Mouse (Mus musculus) myocyte (in vitro differentiated cells): ENCODE results near the gene Raet1e.
"Not testable (repeated sequence)": the region's sequence is repeated elsewhere in the genome, so short reads cannot be mapped to it uniquely, and the experiment has no call there.

ENCODE experiments used
- CEBPB ChIP-seq: IDR thresholded peaks from 2 replicates; pipeline ENCODE4 v1.6.1; 2011; ENCODE audit warnings: mild to moderate bottlenecking, moderate library complexity; ENCODE audit not compliant: poor library complexity, insufficient read depth, severe bottlenecking
- E2F4 ChIP-seq: IDR thresholded peaks from one replicate; pipeline ENCODE4 v1.6.1; 2011; ENCODE audit warnings: mild to moderate bottlenecking, control low read depth, moderate library complexity; ENCODE audit not compliant: insufficient read depth
- MAX ChIP-seq: IDR thresholded peaks from one replicate; pipeline ENCODE4 v1.6.1; 2011; ENCODE audit warnings: low read depth, mild to moderate bottlenecking, control low read depth
- MYOD1 ChIP-seq, 3 experiments: IDR thresholded peaks; one replicate each; pipeline ENCODE4 v1.6.1; 2011; ENCODE audit warnings: control low read depth in 2 of 3, low read depth in 2 of 3, mild to moderate bottlenecking in 2 of 3, moderate library complexity in 1 of 3; ENCODE audit not compliant: insufficient read length in 2 of 3, control insufficient read depth in 1 of 3
- MYOG ChIP-seq, 3 experiments: IDR thresholded peaks; one replicate each; pipeline ENCODE4 v1.6.1; 2011; ENCODE audit warnings: control low read depth in 2 of 3, low read depth in 2 of 3, mild to moderate bottlenecking in 2 of 3; ENCODE audit not compliant: insufficient read length in 2 of 3, control insufficient read depth in 1 of 3, insufficient read depth in 1 of 3
- POLR2A ChIP-seq: IDR thresholded peaks from one replicate; pipeline ENCODE4 v1.6.1; 2011; ENCODE audit warnings: low read depth, mild to moderate bottlenecking, control low read depth, moderate library complexity; ENCODE audit not compliant: insufficient read length
- POLR2AphosphoS2 ChIP-seq: IDR thresholded peaks from one replicate; pipeline ENCODE4 v1.6.1; 2011; ENCODE audit warnings: low read depth, control low read depth; ENCODE audit not compliant: insufficient read length
- SRF ChIP-seq: IDR thresholded peaks from one replicate; pipeline ENCODE4 v1.6.1; 2011; ENCODE audit warnings: low read depth; ENCODE audit not compliant: control insufficient read depth, insufficient read length
- TCF12 ChIP-seq: IDR thresholded peaks from one replicate; pipeline ENCODE4 v1.6.1; 2011; ENCODE audit warnings: mild to moderate bottlenecking, control low read depth; ENCODE audit not compliant: poor library complexity, insufficient read depth, severe bottlenecking
- TCF3 ChIP-seq: IDR thresholded peaks from one replicate; pipeline ENCODE4 v1.6.1; 2011; ENCODE audit warnings: low read depth, control low read depth; ENCODE audit not compliant: insufficient read length
- USF1 ChIP-seq: IDR thresholded peaks from one replicate; pipeline ENCODE4 v1.6.1; 2011; ENCODE audit warnings: low read depth, mild to moderate bottlenecking, control low read depth, moderate library complexity

- not testable (repeated sequence) for TF ChIP-seq POLR2A; E2F4; MYOD1 (IDR thresholded peaks at IDR 0.05; ENCODE audit: control insufficient read depth in 1 of 3, insufficient read length in 2 of 3, low read depth in 2 of 3); POLR2AphosphoS2; CEBPB; MAX; USF1; TCF12; SRF; TCF3; MYOG (IDR thresholded peaks at IDR 0.05; ENCODE audit: control insufficient read depth in 1 of 3, insufficient read depth in 1 of 3, insufficient read length in 2 of 3, low read depth in 2 of 3)
These were observed 53.8 kb downstream of the Raet1e start for GRCm38 (mm10) chr10:22212012-22212696.
